Mouse (Mus musculus) gastrocnemius, adult 8-10 months (tissue): ENCODE data around the gene Car5a. TPM values are rescaled to one million over a fixed set of nuclear protein-coding genes. Genes with fewer than 3 reads are reported as not detected.

Experiments
- DNase-seq, 2 experiments: peaks; one replicate each; pipeline ENCODE4 v3.0.0; 2022; ENCODE audit warnings: low spot score in 2 of 2
- total RNA-seq, 4 experiments: library from RNA; stranded (reverse); gene quantifications; 2 replicates each; pipeline ENCODE4 v1.2.4; 2022

Car5a gene
- total RNA-seq, 4 experiments from 2014 or later, result not detected

DNA sequence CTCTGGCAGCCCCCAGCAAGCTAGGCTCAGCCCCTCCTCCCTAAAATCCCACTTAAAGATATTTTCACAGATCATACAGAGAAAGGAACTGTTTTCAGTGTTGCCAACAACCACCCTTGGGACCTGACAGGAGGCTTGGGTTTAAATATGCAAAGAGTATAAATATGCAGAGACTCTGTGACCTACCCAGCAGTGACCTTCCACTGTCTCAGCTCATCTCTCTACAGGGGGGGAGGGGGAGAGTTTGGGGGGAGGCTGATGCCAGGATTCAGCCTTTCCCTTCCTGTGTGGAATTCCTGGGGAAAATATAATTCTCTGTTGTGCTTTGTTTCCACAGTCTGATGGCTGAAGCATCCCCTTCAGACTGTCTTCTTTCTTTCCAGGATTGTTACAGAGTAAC, 9.8 kb downstream of the Car5a start:
- DNase-seq, result no peak

DNA sequence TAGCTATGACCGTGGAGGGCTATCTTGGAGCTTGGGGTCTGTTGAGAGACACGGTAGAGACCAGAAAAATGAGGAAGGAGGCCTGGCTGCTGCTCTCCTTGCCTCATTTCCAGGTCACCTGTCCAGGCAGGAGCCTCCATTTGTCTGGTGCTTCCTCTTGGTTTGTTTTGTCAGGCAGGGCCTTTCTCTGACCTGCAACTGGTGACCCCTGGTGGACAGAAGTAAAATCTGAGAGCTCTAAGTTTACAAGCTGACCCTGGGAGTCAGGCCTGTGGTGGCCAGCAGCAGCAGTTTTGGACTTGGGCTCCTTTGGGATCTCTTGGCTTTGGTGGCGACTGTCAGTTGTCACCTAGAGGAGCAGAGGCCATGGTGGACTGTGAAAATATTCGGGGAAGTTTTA, 10.2 kb downstream of the Car5a start:
- no peak for DNase-seq

DNA sequence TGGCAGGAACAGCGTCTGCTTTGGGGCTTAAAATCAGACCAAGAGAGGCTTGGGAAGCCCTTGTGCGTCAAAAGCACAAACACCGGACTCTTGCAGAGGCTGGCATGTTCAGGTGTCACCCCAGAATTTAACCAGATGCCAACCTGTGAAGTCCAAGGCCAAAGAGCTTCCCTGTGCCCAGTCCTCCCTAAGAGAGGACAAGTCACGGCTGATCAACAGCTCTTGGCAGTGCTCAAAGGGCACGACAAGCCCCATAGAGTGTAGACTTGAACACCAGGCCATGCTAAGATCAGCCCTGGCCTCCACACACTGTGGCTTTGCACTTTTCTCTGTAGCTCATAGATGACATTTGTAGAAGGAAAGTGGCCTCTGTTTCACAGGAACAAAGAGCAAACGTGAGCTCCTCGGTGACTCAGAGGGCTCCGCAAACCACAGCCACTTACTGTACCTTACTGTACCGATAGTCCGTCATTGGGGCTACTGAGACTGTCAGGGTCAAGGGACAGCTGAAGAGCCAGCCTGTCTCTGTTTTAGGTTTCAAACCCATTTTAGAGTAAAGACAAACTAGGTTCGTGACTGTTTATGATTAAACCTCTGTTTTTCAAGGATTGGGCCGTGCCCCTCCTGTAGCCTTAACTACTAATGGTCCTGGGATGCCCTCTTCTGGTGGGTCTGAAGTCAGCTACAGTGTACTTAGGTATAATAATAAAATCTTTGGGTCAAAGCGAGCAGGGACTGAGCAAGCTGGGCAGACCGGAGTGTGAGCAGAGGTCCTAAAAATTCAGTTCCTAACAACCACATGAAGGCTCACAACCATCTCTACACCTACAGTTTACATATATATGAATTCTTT, 11.8 kb downstream of the Car5a start:
- no peak for DNase-seq

DNA sequence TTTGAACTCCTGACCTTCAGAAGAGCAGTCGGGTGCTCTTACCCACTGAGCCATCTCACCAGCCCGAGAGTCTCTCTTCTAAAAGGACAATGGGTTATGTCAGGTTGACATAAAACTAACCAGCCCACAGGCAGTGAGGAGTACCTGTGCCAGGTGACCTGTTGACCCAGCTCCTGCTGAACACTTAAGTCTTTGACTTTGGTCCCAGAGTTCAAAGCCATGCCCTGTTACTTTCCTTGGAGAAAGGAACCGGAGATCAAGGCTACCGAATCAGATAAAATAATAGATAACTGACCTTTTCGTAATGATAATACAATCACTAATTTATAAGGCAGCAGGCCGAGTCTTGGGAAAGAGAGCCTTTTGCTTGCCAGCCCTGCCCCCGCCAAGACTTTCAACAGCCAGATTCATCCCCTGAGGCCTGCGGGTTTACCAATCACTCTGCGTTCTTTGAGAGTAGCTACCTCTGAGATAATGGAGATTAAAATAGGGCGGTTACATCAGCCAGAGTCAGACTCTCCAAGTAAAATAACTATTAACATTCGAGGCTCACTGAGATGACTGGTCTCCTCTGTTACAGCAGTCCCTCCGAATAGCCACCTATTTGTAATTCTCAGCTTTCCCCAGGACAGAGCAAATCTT, 12.6 kb downstream of the Car5a start:
- DNase-seq, result peak; percentile 61 to 72

DNA sequence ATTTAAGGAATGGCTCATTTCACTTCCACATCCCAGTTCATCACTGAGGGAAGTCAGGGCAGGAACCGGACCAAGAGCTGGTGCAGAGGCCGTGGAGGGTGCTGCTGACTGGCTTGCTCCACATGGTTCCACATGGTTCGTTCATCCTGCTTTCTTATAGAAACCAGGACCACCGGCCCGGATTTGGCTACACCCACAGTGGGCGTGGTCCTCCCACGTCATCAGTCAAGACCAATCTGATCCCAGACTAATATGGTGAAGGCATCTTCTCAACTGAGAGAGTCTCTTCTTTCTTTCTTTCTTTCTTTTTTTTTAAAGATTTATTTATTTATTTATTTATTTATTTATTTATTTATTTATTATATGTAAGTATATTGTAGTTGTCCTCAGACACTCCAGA, 13.1 kb downstream of the Car5a start:
- DNase-seq, result no peak

DNA sequence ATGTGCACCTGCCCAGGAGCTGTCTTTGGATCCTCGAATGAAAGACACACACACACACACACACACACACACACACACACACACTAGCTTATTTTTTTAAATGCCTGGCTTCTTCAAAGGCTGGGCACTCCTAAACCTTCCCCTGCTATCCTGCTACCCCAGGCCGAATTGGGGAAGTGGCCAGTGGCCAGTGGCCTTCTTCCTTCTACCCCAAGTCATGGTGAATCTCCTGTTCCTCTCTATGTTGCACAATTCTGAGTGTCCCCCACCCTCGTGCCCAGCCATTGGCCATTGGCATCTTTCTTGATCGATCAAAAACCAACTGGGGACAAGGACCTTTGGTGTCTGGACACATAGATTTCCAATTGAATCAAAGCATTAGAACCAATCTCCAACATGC, 14.7 kb downstream of the Car5a start:
- no peak for DNase-seq

DNA sequence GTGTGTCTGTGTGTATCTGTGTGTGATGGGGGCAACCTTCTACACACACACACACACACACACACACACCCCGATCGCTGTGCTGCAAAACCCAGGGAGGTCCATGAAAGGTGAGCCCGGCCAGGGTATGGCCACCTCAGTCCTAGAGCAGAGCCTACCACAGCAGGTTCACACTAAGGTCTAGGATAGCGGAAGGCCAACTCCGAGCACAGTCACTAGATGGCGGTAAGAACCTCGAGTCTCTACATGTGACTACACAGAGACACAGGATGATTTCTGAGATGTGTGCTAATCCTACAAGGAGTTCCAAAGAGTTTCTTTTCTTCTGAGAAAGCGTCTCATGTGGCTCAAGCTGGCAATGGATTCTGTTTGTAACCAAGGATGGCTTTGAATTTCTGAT, 17.4 kb downstream of the Car5a start:
- peak in 1 of 2 experiments; percentile 42 for DNase-seq

DNA sequence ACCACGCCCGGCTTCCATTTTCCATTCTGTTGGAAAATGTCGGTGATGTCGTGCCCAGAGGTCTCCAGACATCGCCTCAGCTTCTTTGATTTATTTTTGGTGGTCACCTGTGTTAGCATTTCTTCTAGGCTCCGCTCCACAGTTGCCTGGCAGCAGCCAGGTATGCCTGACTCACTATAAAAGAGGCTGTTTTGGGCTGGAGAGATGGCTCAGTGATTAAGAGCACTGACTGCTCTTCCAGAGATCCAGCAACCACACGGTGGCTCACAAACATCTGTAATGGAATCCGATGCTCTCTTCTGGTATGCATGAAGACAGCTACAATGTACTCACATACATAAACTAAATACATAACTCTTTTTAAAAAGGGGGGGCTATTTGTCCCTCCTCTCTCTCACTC, 18.4 kb downstream of the Car5a start:
- DNase-seq, result no peak

DNA sequence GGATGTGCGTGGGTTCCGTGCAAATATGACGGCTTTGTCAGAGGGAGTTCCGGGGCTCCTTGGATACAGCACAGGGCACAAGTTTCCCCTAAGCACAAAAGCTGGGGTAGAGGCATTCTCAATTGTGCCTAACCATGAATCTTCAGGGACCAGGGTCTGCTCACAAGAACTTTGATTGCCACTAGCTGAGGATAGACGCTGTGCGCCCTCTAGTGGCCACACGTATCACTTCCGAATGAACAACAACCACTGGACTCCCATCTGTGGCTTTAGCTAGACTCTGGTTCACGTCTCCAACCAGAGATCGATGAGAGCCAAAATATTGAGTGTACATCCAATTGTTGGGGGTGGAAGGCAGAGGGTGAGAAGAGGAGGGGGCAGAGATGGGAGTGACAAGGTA, 19.1 kb downstream of the Car5a start:
- DNase-seq, result peak in 1 of 2 experiments; percentile 64

DNA sequence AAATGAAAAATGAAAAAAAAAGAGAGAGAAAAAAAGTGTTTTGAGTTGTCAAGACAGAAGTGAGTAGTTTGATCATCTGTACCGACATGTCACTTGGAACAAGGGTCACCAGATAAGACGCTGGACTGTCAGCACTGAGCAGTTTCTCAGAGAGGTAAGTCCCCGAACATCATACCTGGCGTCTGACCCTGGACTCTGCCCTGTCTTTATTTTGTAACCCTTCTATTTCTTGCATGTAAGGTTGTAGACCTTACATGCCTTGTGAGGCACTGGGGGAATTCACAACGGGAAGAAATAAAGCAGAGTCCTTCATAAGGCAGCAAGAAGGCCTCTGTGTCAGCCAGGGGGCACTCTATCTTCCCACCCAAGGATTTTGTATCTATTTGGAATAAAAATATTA, 20.0 kb downstream of the Car5a start:
- DNase-seq, result no peak

DNA sequence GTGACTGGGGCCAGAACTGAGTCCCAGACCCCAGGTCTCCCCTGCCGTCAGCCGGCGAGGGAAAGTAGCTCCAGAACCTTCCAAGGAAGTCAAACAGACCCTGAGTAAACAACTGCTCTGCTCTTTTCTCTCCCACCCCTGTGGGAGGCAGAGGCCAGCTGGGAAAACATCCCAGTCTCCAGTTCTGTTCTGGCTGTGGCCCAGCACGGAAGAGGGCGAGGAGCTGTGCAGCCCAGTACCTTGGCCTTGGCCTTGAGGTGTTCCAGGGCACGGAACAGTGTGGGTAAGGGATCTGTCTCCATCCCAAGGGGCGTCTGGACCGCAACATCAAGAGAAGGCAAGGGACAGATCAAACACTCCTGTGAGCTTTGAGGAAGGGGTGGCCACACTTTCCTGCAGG, 22.6 kb downstream of the Car5a start:
- peak in 1 of 2 experiments; percentile 34 for DNase-seq

DNA sequence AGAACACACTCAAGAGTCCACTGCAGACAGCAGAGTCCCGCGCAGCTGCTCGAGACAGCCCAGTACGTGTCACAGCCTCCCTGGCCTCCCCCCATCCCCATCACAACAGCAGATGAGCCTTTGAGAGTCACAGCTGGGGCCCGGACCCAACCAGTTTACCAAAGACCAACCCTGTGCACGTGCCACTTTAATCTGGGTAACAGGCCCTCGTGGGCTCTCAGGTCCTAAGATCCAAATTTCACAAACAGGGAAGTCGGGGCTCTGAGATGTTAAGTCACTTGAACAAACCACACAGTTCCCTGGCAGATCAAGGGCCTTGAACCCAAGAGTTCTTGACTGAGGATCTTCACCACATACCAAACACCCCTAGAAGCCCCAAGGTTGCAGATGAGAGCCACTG, 23.1 kb downstream of the Car5a start:
- no peak for DNase-seq

DNA sequence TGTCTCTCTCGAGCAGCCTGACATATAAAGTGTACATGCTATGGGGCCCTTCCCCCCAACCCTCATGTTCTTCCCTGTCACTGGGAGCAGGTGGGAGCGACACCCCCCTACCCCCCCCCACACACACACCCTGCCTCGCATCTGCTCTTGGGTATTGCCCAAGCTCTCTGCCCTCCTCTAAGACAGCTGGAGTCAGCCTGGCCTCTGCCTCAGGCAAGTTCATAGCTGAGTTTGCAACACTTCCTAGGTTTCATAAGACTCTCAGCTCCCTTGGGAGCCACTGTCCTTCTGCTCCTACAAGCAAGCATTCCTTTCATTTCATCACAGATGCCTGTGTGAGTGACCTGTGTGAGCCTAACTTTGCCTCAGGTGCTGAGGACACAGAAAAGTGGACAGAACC, 25.0 kb downstream of the Car5a start:
- no peak for DNase-seq

DNA sequence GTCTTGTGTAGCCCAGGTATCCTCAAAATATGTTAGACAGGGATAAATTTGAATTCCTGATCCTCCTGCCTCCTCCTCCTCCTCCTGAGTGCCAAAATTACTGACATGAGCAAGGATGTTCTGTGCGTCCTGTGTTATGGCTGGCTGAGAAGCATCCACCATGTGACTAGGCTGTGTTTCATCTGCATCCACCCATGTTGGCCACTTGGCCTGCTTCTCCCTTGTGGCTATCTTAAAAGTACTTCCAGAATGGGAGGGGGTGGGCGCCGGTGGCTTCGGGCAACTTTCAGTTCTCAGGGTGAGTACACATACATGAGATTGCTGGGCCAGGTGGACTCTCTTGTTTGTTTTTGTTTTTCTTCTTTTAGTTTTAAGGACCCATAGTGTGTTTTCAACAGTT, 25.5 kb downstream of the Car5a start:
- DNase-seq, result no peak

DNA sequence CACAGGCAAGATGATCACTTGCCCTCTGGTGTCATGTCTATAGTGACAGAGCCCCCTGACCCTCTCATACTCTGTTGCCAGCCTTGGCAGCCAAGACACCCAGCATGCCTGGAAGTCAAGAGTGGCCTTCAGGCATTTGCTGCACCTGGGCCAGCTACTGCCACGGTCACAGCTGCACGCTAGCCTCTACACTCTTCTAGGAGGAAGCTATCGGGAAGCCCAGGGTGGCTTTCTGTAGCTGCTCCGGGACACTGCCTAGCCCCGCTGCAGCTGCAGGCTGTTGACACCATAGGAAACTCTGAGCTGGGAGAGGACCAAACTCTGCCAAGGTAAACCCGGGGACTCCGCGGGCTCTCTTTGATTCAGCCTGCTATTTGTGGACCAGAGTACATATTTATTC, 31.3 kb downstream of the Car5a start:
- no peak for DNase-seq

DNA sequence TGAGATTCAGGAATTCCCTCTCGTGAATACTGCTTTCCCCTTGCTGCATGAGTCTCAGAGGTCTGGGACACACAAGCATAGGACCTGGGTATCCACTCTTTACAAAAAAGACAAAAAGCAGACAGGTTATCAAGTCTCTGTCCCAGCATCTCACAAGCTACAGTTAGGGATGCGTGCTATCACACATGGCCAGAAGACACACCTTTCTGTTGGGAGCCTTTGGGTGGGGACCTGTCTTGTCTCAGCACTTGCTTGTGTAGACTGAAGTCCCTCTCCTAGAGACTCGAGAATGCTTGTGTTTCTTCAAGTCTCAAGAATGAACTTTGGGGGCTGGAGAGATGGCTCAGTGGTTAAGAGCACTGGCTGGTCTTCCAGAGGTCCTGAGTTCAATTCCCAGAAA, 31.9 kb downstream of the Car5a start:
- DNase-seq, result no peak

DNA sequence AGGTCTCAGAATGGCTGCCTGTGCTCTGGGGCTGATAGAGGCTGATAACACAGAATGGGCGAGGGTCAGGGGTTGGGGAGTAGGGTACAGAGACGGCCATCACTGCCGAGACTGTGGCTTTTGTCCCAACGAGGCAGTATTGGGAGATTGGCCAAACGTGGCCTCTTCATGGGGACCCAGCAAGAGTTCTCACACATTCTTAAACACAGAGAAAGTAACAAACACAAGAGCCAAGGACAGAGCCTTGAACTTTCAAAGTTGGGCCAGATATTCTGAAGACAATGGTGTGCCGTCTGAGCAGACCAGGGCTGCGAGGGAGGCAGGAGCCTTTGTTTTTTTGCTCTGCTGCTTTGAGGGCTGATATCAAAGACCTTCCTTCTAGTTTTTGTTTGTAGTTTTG, 32.7 kb downstream of the Car5a start:
- no peak for DNase-seq

DNA sequence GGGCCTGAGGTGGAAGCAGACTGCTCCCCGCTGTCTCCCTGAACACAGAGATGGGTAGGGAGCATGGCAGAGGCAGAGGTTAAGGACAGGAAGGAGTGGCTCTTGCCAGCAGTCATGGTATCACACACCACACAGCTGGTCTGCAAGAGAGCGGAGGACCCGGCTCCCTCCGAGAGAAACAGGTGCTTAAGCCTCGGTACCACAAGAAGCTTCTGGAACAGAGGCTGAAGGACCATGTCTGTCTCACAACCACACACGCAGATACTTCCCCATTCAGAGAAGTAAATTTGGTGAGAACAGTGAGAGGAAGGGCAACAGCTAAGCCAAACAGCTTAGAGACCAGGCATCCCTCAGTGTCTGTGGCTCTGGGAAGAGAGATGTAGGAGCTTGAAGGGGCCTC, 33.3 kb downstream of the Car5a start:
- no peak for DNase-seq

DNA sequence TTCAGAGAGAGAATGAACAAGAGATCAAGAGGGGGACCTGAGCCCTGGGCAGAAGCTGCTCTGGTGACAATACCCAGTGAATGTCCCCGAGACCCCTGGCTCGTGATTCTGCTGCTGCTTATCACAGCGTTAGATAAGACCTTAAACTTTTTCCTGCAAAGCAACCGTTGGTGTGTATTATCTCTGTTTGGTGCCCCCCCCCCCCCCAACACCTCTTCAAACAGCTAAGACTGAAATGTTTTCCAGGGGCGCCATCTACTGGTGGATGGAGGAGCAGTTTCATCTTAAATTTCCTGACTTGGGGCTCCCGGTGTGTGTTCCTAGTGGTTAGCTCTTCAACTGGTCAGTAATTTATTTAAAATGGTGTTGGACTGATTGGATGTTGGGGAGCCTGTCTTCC, 35.0 kb downstream of the Car5a start:
- peak; percentile 64 to 65 for DNase-seq

DNA sequence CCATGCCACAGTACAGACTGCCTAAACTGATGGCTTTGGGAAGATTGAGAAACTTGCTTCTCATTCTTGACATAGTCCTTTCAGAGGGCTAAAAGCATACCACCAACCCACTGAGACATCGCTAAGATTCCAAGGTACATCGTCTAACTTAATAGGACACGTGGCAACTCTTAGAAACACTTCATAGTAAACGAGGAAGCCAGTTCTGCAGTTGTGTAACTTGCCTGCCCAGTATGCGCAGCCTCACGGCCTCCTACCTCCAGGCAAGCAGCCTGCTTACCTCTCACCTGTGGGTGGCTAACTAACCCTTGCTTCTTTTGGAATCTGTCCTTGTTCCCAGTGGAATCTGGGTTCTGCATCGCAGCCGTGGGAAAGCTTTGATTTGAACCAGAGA, 35.6 kb downstream of the Car5a start:
- no peak for DNase-seq

DNA sequence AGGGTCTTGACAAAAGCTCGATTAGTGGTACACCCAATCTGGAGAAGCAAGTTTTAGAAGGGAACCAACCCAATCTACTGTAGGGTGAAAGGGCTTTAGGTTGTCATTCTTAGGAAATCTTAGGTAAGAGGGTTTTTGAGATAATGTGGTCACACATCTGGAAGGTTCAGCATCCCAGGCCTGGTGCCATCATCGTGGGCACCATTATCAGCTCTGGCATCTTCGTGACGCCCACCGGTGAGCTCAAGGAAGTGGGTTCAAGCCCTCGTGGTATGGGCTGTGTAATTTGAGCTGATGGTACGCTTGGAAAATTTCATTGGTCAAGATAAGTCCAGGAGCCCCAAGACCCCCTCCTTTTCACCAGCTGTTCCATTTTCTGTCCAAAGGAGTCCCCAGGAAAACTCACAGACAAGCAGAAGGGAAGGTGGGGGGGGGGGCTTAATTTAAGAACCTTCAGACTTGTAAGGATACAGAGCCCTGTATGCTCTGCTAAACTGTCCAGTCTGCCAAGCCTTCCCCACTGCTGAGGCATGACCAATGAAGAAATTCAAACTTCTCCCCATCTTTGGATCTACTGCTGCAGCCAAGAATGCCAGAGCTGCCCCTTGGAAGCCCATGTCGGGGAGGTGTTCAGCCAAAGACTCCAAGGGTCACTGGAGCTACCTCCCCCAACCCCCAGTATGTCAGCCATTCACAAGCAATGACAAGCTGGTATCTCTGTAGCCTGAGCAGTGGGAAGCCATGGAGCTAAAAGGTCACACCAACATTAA, 36.1 kb downstream of the Car5a start:
- DNase-seq, result no peak

DNA sequence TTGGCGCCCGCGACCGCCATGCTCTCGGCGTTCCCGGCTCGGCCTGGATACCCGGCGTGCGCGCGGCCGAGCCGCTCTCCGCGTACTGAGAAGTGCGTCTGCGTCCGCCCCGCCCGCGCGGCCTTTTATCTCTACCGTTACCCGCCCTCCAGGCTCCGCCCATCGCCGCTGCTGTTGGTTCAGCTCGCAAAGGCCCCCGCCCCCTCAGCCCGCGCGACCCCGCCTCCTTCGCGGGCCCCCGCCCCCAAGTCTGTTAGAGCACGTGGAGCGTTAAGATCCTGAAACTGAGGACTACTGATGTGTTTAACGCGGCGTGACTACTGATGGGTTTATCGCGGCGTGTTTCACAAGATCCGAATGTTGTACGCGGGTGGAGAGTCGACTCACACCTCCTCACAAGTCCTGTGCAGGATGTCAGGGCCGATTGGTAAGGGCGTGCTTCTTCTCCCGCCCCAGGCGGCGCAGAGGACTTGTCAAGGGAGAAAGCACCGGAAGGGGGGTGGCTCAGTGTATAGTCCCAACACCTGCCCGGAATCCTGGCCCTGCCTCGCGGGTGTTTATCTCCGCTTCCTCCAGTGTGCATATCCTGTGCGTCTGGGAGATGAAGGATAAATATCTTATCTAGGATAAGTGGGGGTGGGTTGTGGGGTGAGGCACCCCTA, 37.0 kb downstream of the Car5a start, which contains the start of gene Slc7a5:
Slc7a5 (minus strand) TSS at position 108 of the 662 bp plus-strand sequence.
- peak; percentile 94 for DNase-seq
